Mouse (Mus musculus): ENCODE results near the gene Atp6v0a1. TPM values are rescaled to one million over a fixed set of nuclear protein-coding genes. Genes with fewer than 3 reads are reported as not detected.

Atp6v0a1 gene
- polyA plus RNA-seq, 1 experiment from 2014 or later, result 30.2 TPM

GRCm38 (mm10) chr11:101008206-101009045, 826 bp upstream of the Atp6v0a1 start:
- DNase-seq (ENCODE audit: low spot score), result no peak
- 62% methylated on average over 14 of the region's 14 CpGs for WGBS
- peaks cover 4% of the 10 kb centered on the region; the same call in 1 of the 2 replicates for H3K27me3 ChIP-seq (ENCODE audit: low read depth, poor library complexity, severe bottlenecking)
- H3K36me3 ChIP-seq, result peaks cover 9% of the 10 kb centered on the region
- H3K9me3 ChIP-seq (replicated peaks), result no peaks in the 10 kb centered on the region
- H3K4me3 ChIP-seq, result peak overlapping the region; percentile 77
- H3K4me1 ChIP-seq, result peaks cover 16% of the 10 kb centered on the region
- H3K27ac ChIP-seq, result peak overlapping the region; percentile 86

- Histone ChIP-seq H3K4me1 (peaks cover 16% of the 10 kb centered on the region), H3K9me3 (replicated peaks) (no peaks in the 10 kb centered on the region), H3K27ac (peak overlapping the region; percentile 86), H3K36me3 (peaks cover 25% of the 10 kb centered on the region), H3K27me3 (ENCODE audit: low read depth, poor library complexity, severe bottlenecking) (peaks cover 4% of the 10 kb centered on the region; the same call in 1 of the 2 replicates), H3K4me3 (peak overlapping the region; percentile 77)
- 17% methylated on average over 29 of the region's 29 CpGs for WGBS
- DNase-seq (ENCODE audit: low spot score), result no peak
Measured at GRCm38 (mm10) chr11:101009888-101010784, 884 bp downstream of the Atp6v0a1 start.

GRCm38 (mm10) chr11:101011641-101012040, 2.4 kb downstream of the Atp6v0a1 start:
- Histone ChIP-seq H3K4me1 (peaks cover 16% of the 10 kb centered on the region), H3K4me3 (no peak overlapping the region)
- 87% methylated on average over 6 of the region's 6 CpGs for WGBS

GRCm38 (mm10) chr11:101023371-101023770, 14.1 kb downstream of the Atp6v0a1 start:
- no peak overlapping the region for H3K4me3 ChIP-seq
- H3K36me3 ChIP-seq, result peaks cover 83% of the 10 kb centered on the region
- H3K27me3 ChIP-seq (ENCODE audit: low read depth, poor library complexity, severe bottlenecking), result no peaks in the 10 kb centered on the region
- WGBS, result 91% methylated on average over 12 of the region's 12 CpGs
- H3K27ac ChIP-seq, result no peak overlapping the region
- H3K4me1 ChIP-seq, result no peaks in the 10 kb centered on the region
- H3K9me3 ChIP-seq (replicated peaks), result no peaks in the 10 kb centered on the region
- no peak for DNase-seq (ENCODE audit: low spot score)

More at GRCm38 (mm10) chr11:101011641-101012040, 2.4 kb downstream of the Atp6v0a1 start:
- H3K27ac ChIP-seq, result no peak overlapping the region
- no peaks in the 10 kb centered on the region for H3K9me3 ChIP-seq (replicated peaks)
- no peaks in the 10 kb centered on the region for H3K27me3 ChIP-seq (ENCODE audit: low read depth, poor library complexity, severe bottlenecking)
- no peak for DNase-seq (ENCODE audit: low spot score)
- H3K36me3 ChIP-seq, result peaks cover 33% of the 10 kb centered on the region

GRCm38 (mm10) chr11:101024001-101024400, 14.7 kb downstream of the Atp6v0a1 start:
- Histone ChIP-seq H3K4me1 (no peaks in the 10 kb centered on the region), H3K27ac (no peak overlapping the region), H3K9me3 (replicated peaks) (no peaks in the 10 kb centered on the region), H3K36me3 (peaks cover 83% of the 10 kb centered on the region), H3K27me3 (ENCODE audit: low read depth, poor library complexity, severe bottlenecking) (no peaks in the 10 kb centered on the region), H3K4me3 (no peak overlapping the region)
- 90% methylated on average over 4 of the region's 4 CpGs for WGBS
- no peak for DNase-seq (ENCODE audit: low spot score)

GRCm38 (mm10) chr11:101027121-101027520, 17.9 kb downstream of the Atp6v0a1 start:
- H3K27ac ChIP-seq, result no peak overlapping the region
- peaks cover 75% of the 10 kb centered on the region for H3K36me3 ChIP-seq
- no peak overlapping the region for H3K4me3 ChIP-seq
- WGBS, result 90% methylated on average over 11 of the region's 11 CpGs
- H3K9me3 ChIP-seq (replicated peaks), result no peaks in the 10 kb centered on the region
- no peaks in the 10 kb centered on the region for H3K4me1 ChIP-seq
- no peaks in the 10 kb centered on the region for H3K27me3 ChIP-seq (ENCODE audit: low read depth, poor library complexity, severe bottlenecking)
- no peak for DNase-seq (ENCODE audit: low spot score)

GRCm38 (mm10) chr11:101029320-101029719, 20.1 kb downstream of the Atp6v0a1 start:
- DNase-seq (ENCODE audit: low spot score), result no peak
- Histone ChIP-seq H3K4me3 (no peak overlapping the region), H3K27ac (no peak overlapping the region), H3K36me3 (peaks cover 77% of the 10 kb centered on the region), H3K27me3 (ENCODE audit: low read depth, poor library complexity, severe bottlenecking) (no peaks in the 10 kb centered on the region), H3K9me3 (replicated peaks) (no peaks in the 10 kb centered on the region), H3K4me1 (no peaks in the 10 kb centered on the region)
- 92% methylated on average over 8 of the region's 8 CpGs for WGBS

- DNase-seq (ENCODE audit: low spot score), result no peak
- WGBS, result 90% methylated on average over 10 of the region's 10 CpGs
Measured at GRCm38 (mm10) chr11:101030136-101030807, 21.0 kb downstream of the Atp6v0a1 start.

GRCm38 (mm10) chr11:101030808-101031156, 21.5 kb downstream of the Atp6v0a1 start:
- Histone ChIP-seq H3K4me1 (no peaks in the 10 kb centered on the region), H3K36me3 (peaks cover 80% of the 10 kb centered on the region), H3K4me3 (no peak overlapping the region), H3K27me3 (ENCODE audit: low read depth, poor library complexity, severe bottlenecking) (no peaks in the 10 kb centered on the region), H3K27ac (no peak overlapping the region), H3K9me3 (replicated peaks) (no peaks in the 10 kb centered on the region)
- 89% methylated on average over 4 of the region's 4 CpGs for WGBS
- DNase-seq (ENCODE audit: low spot score), result no peak

More at GRCm38 (mm10) chr11:101030136-101030807, 21.0 kb downstream of the Atp6v0a1 start:
- no peaks in the 10 kb centered on the region for H3K9me3 ChIP-seq (replicated peaks)
- no peaks in the 10 kb centered on the region for H3K27me3 ChIP-seq (ENCODE audit: low read depth, poor library complexity, severe bottlenecking)
- no peaks in the 10 kb centered on the region for H3K4me1 ChIP-seq
- H3K36me3 ChIP-seq, result peaks cover 81% of the 10 kb centered on the region
- no peak overlapping the region for H3K4me3 ChIP-seq
- no peak overlapping the region for H3K27ac ChIP-seq

GRCm38 (mm10) chr11:101031470-101031869, 22.2 kb downstream of the Atp6v0a1 start:
- WGBS, result 88% methylated on average over 1 of the region's 1 CpGs
- no peak overlapping the region for H3K27ac ChIP-seq
- no peak overlapping the region for H3K4me3 ChIP-seq
- no peaks in the 10 kb centered on the region for H3K9me3 ChIP-seq (replicated peaks)
- no peaks in the 10 kb centered on the region for H3K4me1 ChIP-seq
- peaks cover 78% of the 10 kb centered on the region for H3K36me3 ChIP-seq
- no peaks in the 10 kb centered on the region for H3K27me3 ChIP-seq (ENCODE audit: low read depth, poor library complexity, severe bottlenecking)
- no peak for DNase-seq (ENCODE audit: low spot score)

- 94% methylated on average over 17 of the region's 17 CpGs for WGBS
- Histone ChIP-seq H3K36me3 (peaks cover 81% of the 10 kb centered on the region), H3K27ac (no peak overlapping the region), H3K27me3 (ENCODE audit: low read depth, poor library complexity, severe bottlenecking) (no peaks in the 10 kb centered on the region), H3K4me1 (no peaks in the 10 kb centered on the region), H3K4me3 (no peak overlapping the region), H3K9me3 (replicated peaks) (no peaks in the 10 kb centered on the region)
- no peak for DNase-seq (ENCODE audit: low spot score)
Measured at GRCm38 (mm10) chr11:101033856-101034500, 24.7 kb downstream of the Atp6v0a1 start.

- no peak overlapping the region for H3K4me3 ChIP-seq
- no peaks in the 10 kb centered on the region for H3K27me3 ChIP-seq (ENCODE audit: low read depth, poor library complexity, severe bottlenecking)
- no peak for DNase-seq (ENCODE audit: low spot score)
- H3K36me3 ChIP-seq, result peaks cover 85% of the 10 kb centered on the region
- H3K4me1 ChIP-seq, result no peaks in the 10 kb centered on the region
- H3K9me3 ChIP-seq (replicated peaks), result no peaks in the 10 kb centered on the region
- 94% methylated on average over 8 of the region's 8 CpGs for WGBS
- H3K27ac ChIP-seq, result no peak overlapping the region
Measured at GRCm38 (mm10) chr11:101034614-101035327, 25.5 kb downstream of the Atp6v0a1 start.

Measured in limb, embryonic 10.5 days (tissue).